Mouse (Mus musculus) intestine, embryonic 16.5 days (tissue): ENCODE data around the gene Psma3. TPM values are rescaled to one million over a fixed set of nuclear protein-coding genes. Genes with fewer than 3 reads are reported as not detected.

ENCODE experiments used
- ATAC-seq: fragments of 200-750 bp; cut with Nextera tagmentation; 2 replicates; pipeline ENCODE4 v1.8.0; 2017; ENCODE audit warnings: moderate TSS enrichment, moderate library complexity
- H3K27ac ChIP-seq: fragments of 300-500 bp; sonication (generic); 2 replicates; pipeline ENCODE4 v1.5.1; 2014; ENCODE audit warnings: mild to moderate bottlenecking, low read length
- H3K27me3 ChIP-seq: fragments of 300-500 bp; sonication (generic); replicated peaks from 2 replicates; pipeline ENCODE4 v1.6.1; 2014; ENCODE audit warnings: low read length, control low read depth, mixed read lengths; ENCODE audit not compliant: control insufficient read depth, insufficient read depth
- H3K36me3 ChIP-seq: fragments of 300-500 bp; sonication (generic); 2 replicates; pipeline ENCODE4 v1.6.1; 2014; ENCODE audit warnings: low read length, control low read depth; ENCODE audit not compliant: control insufficient read depth, insufficient read depth
- H3K4me1 ChIP-seq: fragments of 300-500 bp; sonication (generic); 2 replicates; pipeline ENCODE4 v1.6.1; 2014; ENCODE audit warnings: low read length, control low read depth, mixed read lengths; ENCODE audit not compliant: control insufficient read depth, insufficient read depth
- H3K4me2 ChIP-seq: fragments of 300-500 bp; sonication (generic); 2 replicates; pipeline ENCODE4 v1.6.1; 2014; ENCODE audit warnings: low read depth, low read length, control low read depth
- H3K4me3 ChIP-seq: fragments of 300-500 bp; sonication (generic); 2 replicates; pipeline ENCODE4 v1.5.1; 2014; ENCODE audit warnings: mild to moderate bottlenecking, low read length
- H3K9ac ChIP-seq: fragments of 300-500 bp; sonication (generic); 2 replicates; pipeline ENCODE4 v1.6.1; 2014; ENCODE audit warnings: low read depth, low read length
- H3K9me3 ChIP-seq: fragments of 300-500 bp; sonication (generic); 2 replicates; pipeline ENCODE4 v1.6.1; 2016; ENCODE audit warnings: low read length, control low read depth; ENCODE audit not compliant: control insufficient read depth
- WGBS: fragments of 180-500 bp; shearing (Covaris S2); extraction: QIAGEN DNeasy Blood & Tissue Kit; methylation state at CpG from one replicate; pipeline ENCODE4 v1.1.7; 2014; 5-methylcytosine and 5-hydroxymethylcytosine counted together
- polyA plus RNA-seq: library from polyadenylated mRNA; unstranded; fragments of >200 nt; fragmentation: Nextera tagmentation; extraction: Ambion mirVana; gene quantifications from 2 replicates; pipeline ENCODE4 v1.2.1, GENCODE M21; 2015

Psma3 gene
- polyA plus RNA-seq, 1 experiment from 2014 or later = 562 TPM

GRCm38 (mm10) chr12:70999423-70999903 is 25.0 kb downstream of the Psma3 start:
- Histone ChIP-seq H3K4me2 (0 out of 2 replicates have a peak overlapping the region, but pooled peaks have one; percentile 5), H3K9ac (no peak overlapping the region), H3K27me3 (no peaks in the 10 kb centered on the region), H3K27ac (peak overlapping the region; percentile 71), H3K4me1 (peaks cover 4% of the 10 kb centered on the region; the same call in 1 of the 2 replicates), H3K4me3 (no peak overlapping the region), H3K36me3 (0 out of 2 replicates have a peak, but pooled peaks cover 9% of the 10 kb centered on the region), H3K9me3 (no peaks in the 10 kb centered on the region)
- 29% methylated on average over 5 of the region's 5 CpGs for WGBS
- peak; percentile 60 for ATAC-seq

GRCm38 (mm10) chr12:71000344-71000743 is 25.9 kb downstream of the Psma3 start:
- H3K4me3 ChIP-seq = no peak overlapping the region
- WGBS = 80% methylated on average over 1 of the region's 1 CpGs
- H3K27ac ChIP-seq = 0 out of 2 replicates have a peak overlapping the region, but pooled peaks have one; percentile 37
- no peaks in the 10 kb centered on the region for H3K27me3 ChIP-seq
- peaks cover 4% of the 10 kb centered on the region; the same call in 1 of the 2 replicates for H3K4me1 ChIP-seq
- H3K4me2 ChIP-seq = no peak overlapping the region
- no peak for ATAC-seq
- no peaks in the 10 kb centered on the region for H3K9me3 ChIP-seq
- peaks cover 13% of the 10 kb centered on the region; the same call in 1 of the 2 replicates for H3K36me3 ChIP-seq
- no peak overlapping the region for H3K9ac ChIP-seq

GRCm38 (mm10) chr12:71001456-71001855 is 27.0 kb downstream of the Psma3 start:
- peaks cover 11% of the 10 kb centered on the region; the same call in 1 of the 2 replicates for H3K36me3 ChIP-seq
- no peaks in the 10 kb centered on the region for H3K27me3 ChIP-seq
- peaks cover 4% of the 10 kb centered on the region; the same call in 1 of the 2 replicates for H3K4me1 ChIP-seq
- 74% methylated on average over 6 of the region's 6 CpGs for WGBS
- no peak overlapping the region for H3K4me3 ChIP-seq
- no peak overlapping the region for H3K27ac ChIP-seq
- ATAC-seq = no peak
- no peaks in the 10 kb centered on the region for H3K9me3 ChIP-seq
- H3K9ac ChIP-seq = no peak overlapping the region
- H3K4me2 ChIP-seq = no peak overlapping the region

- H3K9ac ChIP-seq = no peak overlapping the region
- H3K27me3 ChIP-seq = no peaks in the 10 kb centered on the region
- H3K27ac ChIP-seq = no peak overlapping the region
- H3K9me3 ChIP-seq = no peaks in the 10 kb centered on the region
- no peak overlapping the region for H3K4me3 ChIP-seq
- peaks cover 10% of the 10 kb centered on the region; the same call in 1 of the 2 replicates for H3K36me3 ChIP-seq
- no peak overlapping the region for H3K4me2 ChIP-seq
- no peak for ATAC-seq
- 89% methylated on average over 5 of the region's 6 CpGs for WGBS
- peaks cover 6% of the 10 kb centered on the region for H3K4me1 ChIP-seq
Observed at GRCm38 (mm10) chr12:71003760-71004426, 29.5 kb downstream of the Psma3 start.

- Histone ChIP-seq H3K4me2 (no peak overlapping the region), H3K27ac (no peak overlapping the region), H3K27me3 (no peaks in the 10 kb centered on the region), H3K4me1 (peaks cover 2% of the 10 kb centered on the region; the same call in 1 of the 2 replicates), H3K36me3 (peaks cover 12% of the 10 kb centered on the region; the same call in 1 of the 2 replicates), H3K4me3 (no peak overlapping the region), H3K9me3 (no peaks in the 10 kb centered on the region), H3K9ac (no peak overlapping the region)
- 90% methylated on average over 6 of the region's 6 CpGs for WGBS
- ATAC-seq = no peak
Observed at GRCm38 (mm10) chr12:71006141-71006540, 31.7 kb downstream of the Psma3 start.

GRCm38 (mm10) chr12:71006901-71007300 is 32.5 kb downstream of the Psma3 start:
- ATAC-seq = no peak
- H3K4me3 ChIP-seq = no peak overlapping the region
- WGBS = 72% methylated on average over 7 of the region's 7 CpGs
- H3K4me1 ChIP-seq = peaks cover 2% of the 10 kb centered on the region; the same call in 1 of the 2 replicates
- no peak overlapping the region for H3K4me2 ChIP-seq
- H3K27me3 ChIP-seq = no peaks in the 10 kb centered on the region
- H3K36me3 ChIP-seq = peaks cover 12% of the 10 kb centered on the region; the same call in 1 of the 2 replicates
- no peak overlapping the region for H3K9ac ChIP-seq
- H3K9me3 ChIP-seq = no peaks in the 10 kb centered on the region
- no peak overlapping the region for H3K27ac ChIP-seq

GRCm38 (mm10) chr12:71009769-71010168 is 35.3 kb downstream of the Psma3 start:
- H3K36me3 ChIP-seq = peaks cover 9% of the 10 kb centered on the region; the same call in 1 of the 2 replicates
- no peak for ATAC-seq
- peaks cover 12% of the 10 kb centered on the region for H3K4me1 ChIP-seq
- H3K4me2 ChIP-seq = no peak overlapping the region
- no peak overlapping the region for H3K9ac ChIP-seq
- no peaks in the 10 kb centered on the region for H3K9me3 ChIP-seq
- WGBS = 50% methylated on average over 4 of the region's 4 CpGs
- no peak overlapping the region for H3K4me3 ChIP-seq
- no peaks in the 10 kb centered on the region for H3K27me3 ChIP-seq
- no peak overlapping the region for H3K27ac ChIP-seq

- Histone ChIP-seq H3K4me1 (peaks cover 11% of the 10 kb centered on the region), H3K27ac (peak overlapping the region; percentile 100), H3K36me3 (no peaks in the 10 kb centered on the region), H3K4me3 (peak overlapping the region; percentile 100), H3K27me3 (no peaks in the 10 kb centered on the region), H3K9me3 (no peaks in the 10 kb centered on the region), H3K9ac (peak overlapping the region; percentile 90), H3K4me2 (peak overlapping the region; percentile 67)
- ATAC-seq = peak; percentile 82
- WGBS = under 1% methylated on average over 31 of the region's 32 CpGs
Observed at GRCm38 (mm10) chr12:71014845-71015362, 40.5 kb downstream of the Psma3 start.

GRCm38 (mm10) chr12:71015363-71016210 is 41.2 kb downstream of the Psma3 start, which contains the start of gene Arid4a:
Gene Arid4a, plus strand, starts transcription at chr12:71015990.
- peak within 1 kb of the TSS; percentile 97 for H3K9ac ChIP-seq
- H3K4me3 ChIP-seq = peak within 1 kb of the TSS; percentile 100
- H3K36me3 ChIP-seq = no peaks in the 10 kb centered on the region
- WGBS = under 1% methylated on average over 61 of the region's 61 CpGs
- peak within 1 kb of the TSS; percentile 67 for H3K4me2 ChIP-seq
- ATAC-seq = peak; percentile 98
- H3K9me3 ChIP-seq = no peaks in the 10 kb centered on the region
- H3K4me1 ChIP-seq = peaks cover 11% of the 10 kb centered on the region
- H3K27me3 ChIP-seq = no peaks in the 10 kb centered on the region
- H3K27ac ChIP-seq = peak within 1 kb of the TSS; percentile 100
